Mouse (Mus musculus): Measurements from ENCODE around the gene Dennd4a. TPM values are rescaled to one million over a fixed set of nuclear protein-coding genes. Genes with fewer than 3 reads are reported as not detected.

The Dennd4a gene
- total RNA-seq, 4 experiments from 2014 or later, result 15.1 to 42.4 (median 29.1) TPM

DNA sequence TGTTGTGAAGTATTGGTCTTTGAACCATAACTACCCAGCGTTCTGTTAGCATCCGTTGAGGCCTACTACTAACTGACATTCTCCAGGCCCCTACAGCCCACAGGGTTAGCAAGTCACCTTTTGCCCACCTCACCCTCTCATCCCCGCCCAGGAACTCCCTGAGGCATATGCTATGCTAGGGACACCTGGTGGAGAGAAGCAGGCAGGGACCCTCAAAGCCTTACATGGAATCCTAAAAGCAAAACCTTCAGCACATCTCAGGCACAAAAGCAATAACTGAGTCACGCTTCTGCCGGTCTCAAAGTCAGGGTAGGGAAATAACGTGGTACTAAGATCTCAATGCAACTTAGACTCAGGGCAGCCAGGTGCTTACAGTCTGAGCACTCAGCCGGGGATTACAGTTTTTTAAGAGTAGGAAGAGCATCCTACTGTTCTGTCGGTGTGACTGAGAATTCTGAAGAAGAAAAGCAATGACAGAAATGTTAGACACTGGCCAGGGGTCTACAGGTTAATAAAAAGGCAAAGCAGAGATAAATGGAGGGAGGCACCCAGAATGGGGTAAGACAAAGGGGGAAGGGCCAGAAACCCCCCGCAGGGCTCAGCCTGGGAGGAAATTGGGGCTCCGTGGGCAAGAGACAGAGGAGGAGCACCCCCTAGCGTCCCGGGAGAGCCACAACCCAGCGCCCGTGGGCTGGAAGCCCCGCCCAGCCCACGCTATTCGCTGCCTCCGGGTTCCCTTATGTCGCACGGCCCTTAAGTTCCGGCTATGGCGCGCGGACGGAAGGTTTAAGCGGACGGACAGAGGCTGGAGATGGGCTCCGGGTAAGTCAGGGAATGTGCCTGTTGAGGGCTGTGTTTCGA lies 149.2 kb downstream of the Dennd4a start, which contains the start of gene Ints14:
Gene Ints14, plus strand, starts transcription at position 789 of the 861 bp plus-strand sequence.
- DNase-seq, result peak; percentile 90

DNA sequence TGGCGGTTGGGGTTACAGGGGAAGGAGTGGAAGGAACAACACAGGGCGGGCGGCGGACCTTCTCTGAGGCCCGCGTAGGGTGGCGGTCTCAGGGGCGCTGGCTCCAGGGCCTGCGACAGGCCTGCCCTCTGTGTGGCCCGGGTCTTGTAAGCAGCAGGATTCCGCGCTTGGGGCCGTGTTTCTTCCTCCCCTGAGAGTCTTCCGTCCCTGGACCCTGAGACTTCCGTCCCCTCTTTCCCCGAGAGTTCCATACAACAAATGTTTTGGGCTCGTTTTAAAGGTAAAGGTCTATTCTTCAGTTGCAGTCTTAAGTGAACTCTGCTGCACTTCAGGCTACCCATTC lies 149.8 kb downstream of the Dennd4a start:
- no peak for DNase-seq

Other genes starting within 250 kb of the Dennd4a start
- 100 to 1,000 TPM; 231 to 285 (median 262) TPM for gene Rab11a, start 73.6 kb upstream of the Dennd4a start, total RNA-seq (2022)
- not detected for gene Slc24a1, start 140.3 kb downstream of the Dennd4a start, total RNA-seq (2022)
- 10 to 100 TPM; 27.2 to 31.9 (median 28.8) TPM for gene Ints14, start 149.6 kb downstream of the Dennd4a start, total RNA-seq (2022)
- gene Hacd3, start 210.4 kb downstream of the Dennd4a start, total RNA-seq (2022), result 100 to 1,000 TPM; 321 to 416 (median 344) TPM
- 100 to 1,000 TPM in 3 of 4 experiments, 10 to 100 TPM in 1; 90.7 to 123 (median 113) TPM for gene Dpp8, start 221.1 kb downstream of the Dennd4a start, total RNA-seq (2022)

Data from adrenal gland, adult 8-10 months (tissue).